Mouse (Mus musculus): ENCODE measurements around the gene Eml2.
A peak's percentile ranks its signal among the peaks of the same experiment; 100 is the strongest.

The Eml2 gene

GRCm38 (mm10) chr7:19162928-19163327 lies 13.3 kb upstream of the Eml2 start:
- DNase-seq (ENCODE audit: low read depth, low spot score) = no peak

GRCm38 (mm10) chr7:19163752-19164151 lies 12.5 kb upstream of the Eml2 start:
- DNase-seq (ENCODE audit: low read depth, low spot score) = no peak

GRCm38 (mm10) chr7:19164189-19164588 lies 12.0 kb upstream of the Eml2 start:
- no peak for DNase-seq (ENCODE audit: low read depth, low spot score)

GRCm38 (mm10) chr7:19164978-19165377 lies 11.2 kb upstream of the Eml2 start:
- DNase-seq (ENCODE audit: low read depth, low spot score) = no peak

DNA sequence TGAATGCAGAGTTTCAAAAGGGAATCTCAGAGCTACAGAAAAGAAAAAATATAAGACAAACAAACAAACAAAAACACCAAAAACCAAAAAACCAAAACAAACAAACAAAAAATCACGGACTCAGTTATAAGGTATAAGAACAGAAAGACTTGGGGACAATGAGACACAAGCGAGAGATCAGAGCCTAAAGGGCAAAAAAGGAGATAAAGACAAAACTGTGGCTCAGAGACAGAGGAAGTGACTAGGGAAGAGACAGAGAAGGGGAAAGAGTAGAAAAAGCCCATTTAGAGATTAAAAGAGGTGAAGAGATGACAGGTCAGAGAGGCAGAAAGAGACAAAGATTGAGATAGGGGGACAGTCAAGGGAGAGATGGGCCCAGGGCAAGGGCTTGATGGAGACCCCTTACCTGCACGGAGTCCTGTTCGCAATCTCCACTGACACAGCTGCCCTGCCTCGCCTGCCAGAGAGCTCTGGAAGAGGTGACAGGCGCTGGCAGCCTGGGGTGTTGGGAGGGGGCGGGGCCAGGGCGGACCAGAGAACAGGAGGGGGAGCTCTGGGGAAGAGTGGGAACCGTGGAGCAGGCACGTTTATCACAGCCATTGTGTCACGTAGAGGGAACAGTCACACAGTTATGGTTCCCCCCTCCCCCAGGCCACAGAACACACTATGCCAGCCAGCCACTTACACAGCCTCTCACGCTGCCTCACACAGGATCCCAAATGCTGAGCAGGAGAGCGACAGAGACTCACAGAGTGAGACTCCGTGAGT lies 10.4 kb upstream of the Eml2 start, which contains the start of gene Gipr:
Gene Gipr (minus strand): TSS at position 472 of the 768 bp plus-strand sequence.
- DNase-seq (ENCODE audit: low read depth, low spot score) = no peak

DNA sequence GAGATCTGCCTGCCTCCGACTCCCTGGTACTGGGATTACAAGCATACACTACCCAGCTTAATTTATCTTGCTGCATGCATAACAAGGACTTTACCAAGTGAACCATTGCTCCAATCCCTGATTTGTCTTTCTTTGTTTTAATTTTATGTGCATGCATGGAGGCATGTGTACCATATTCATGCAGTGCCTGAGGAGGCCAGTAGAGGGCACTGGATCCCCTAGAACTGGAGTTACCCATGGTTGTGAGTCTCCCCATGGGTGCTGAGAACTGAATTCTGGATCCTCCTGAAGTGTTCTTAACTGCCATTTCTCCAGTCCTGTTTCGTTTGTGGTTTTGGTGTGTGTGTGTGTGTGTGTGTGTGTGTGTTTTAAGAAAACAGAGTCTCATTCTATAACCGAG lies 9.2 kb upstream of the Eml2 start:
- no peak for DNase-seq (ENCODE audit: low read depth, low spot score)

- no peak for DNase-seq (ENCODE audit: low read depth, low spot score)
Measured at GRCm38 (mm10) chr7:19169506-19169905, 6.7 kb upstream of the Eml2 start.

GRCm38 (mm10) chr7:19170142-19170541 lies 6.1 kb upstream of the Eml2 start:
- DNase-seq (ENCODE audit: low read depth, low spot score) = peak; percentile 89

- no peak for DNase-seq (ENCODE audit: low read depth, low spot score)
Measured at GRCm38 (mm10) chr7:19171831-19172230, 4.4 kb upstream of the Eml2 start.

GRCm38 (mm10) chr7:19172874-19173273 lies 3.3 kb upstream of the Eml2 start:
- peak; percentile 69 for DNase-seq (ENCODE audit: low read depth, low spot score)

DNA sequence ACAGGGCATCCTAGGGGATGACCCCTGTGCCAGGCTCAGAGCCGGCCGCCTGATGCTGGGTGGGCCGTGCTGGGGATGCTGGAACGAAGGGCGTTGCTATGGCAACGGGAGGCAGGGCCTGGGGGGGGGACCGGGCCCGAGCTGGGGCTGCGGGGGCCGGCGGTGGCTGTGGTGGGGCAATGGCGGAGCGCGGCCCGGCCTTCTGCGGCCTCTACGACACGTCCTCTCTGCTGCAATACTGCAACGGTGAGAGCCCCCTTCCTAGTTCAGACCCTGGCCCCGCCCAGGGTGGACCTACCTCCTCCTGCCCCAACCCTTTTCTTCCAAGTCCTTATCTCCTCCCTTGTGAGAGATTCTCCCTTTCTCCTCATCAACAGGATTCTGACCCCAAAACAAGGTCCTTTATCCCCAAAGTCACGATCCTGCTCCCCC lies 311 bp downstream of the Eml2 start:
- no peak for DNase-seq (ENCODE audit: low read depth, low spot score)

DNA sequence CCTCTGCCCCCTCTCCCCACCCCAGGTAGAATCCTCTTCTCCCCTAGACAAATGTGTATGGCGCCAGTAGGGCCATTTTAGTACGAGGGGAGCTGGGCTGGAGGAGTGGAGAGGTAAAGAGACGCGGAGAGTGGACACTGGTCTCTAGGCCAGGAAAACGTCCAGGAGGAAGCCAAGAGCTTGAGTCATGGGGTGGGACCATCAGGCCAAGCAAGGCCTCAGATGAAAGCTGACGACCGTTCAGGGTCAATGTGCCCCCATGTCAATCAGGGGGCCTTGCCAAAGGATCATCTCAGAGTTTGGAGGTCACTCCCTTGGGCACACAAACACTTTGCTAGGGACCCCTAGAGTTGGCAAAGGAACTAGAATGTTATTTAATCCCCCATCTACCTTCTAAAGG lies 995 bp downstream of the Eml2 start:
- DNase-seq (ENCODE audit: low read depth, low spot score) = no peak

GRCm38 (mm10) chr7:19178035-19178434 lies 1.8 kb downstream of the Eml2 start:
- no peak for DNase-seq (ENCODE audit: low read depth, low spot score)

- no peak for DNase-seq (ENCODE audit: low read depth, low spot score)
Measured at GRCm38 (mm10) chr7:19178443-19179092, 2.3 kb downstream of the Eml2 start.

- no peak for DNase-seq (ENCODE audit: low read depth, low spot score)
Measured at GRCm38 (mm10) chr7:19179173-19179572, 3.0 kb downstream of the Eml2 start.

DNA sequence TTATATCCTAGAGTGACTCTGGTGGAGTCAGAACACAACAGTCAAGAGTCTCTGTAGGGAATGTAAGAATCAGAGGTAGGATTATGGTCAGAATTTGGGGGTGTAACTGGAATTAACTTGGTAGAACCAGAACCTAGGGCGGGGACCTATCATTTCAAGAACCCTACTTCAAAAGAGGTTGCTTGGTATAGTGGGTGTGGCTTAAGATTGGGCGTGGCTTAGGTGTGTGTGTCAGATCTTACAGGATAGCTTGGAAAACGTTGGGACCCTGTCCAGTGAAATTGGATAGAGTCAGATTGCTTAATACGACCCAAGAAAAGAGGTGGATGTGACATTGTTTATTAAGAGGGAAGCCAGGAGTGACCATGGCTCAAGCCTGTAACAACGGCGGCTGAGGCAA lies 3.7 kb downstream of the Eml2 start:
- no peak for DNase-seq (ENCODE audit: low read depth, low spot score)

DNA sequence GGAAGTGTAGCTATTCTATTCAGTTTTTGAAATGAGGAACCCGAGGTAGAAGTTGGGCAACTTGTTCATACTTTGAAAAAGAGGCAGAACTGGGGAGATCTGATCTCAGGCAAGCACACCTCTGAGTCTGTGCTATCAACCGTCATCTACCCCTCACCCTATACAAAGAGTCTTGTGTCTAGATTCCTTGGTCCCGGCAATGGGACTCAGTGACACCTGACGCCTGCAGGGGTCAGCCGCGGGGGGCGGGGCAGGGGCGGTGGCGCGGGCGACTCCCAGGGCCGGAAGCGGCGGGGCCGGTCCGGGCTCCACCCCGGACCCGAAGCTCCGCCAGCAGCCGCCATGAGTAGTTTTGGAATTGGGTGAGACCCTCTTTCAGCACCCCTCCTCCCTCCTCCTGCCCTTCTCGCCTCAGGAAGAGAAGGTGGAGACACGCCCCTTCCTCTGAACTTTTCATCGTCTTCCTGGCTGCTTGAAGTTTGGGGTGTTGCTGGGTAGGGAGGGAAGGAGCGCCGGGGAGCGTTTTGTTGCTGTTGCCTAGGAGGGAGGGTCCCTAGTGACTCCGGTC lies 4.7 kb downstream of the Eml2 start:
- no peak for DNase-seq (ENCODE audit: low read depth, low spot score)

DNA sequence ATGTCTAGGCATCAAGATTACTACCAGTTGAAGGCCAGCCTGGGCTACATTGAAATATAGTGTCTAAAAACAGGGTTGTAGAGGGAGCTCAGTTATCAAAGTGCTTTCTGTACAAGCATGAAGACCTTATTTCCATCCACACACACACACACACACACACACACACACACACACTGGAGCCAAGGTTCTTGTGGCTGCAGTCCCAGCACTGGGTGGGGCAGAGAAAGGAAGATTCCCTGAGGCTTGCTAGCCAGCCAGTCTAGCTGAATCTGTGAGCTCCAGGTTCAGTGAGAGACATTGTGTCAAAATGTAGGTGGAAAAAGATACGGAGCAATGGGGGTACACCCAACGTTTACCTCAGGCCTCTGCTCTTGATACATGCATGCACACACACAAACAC lies 8.0 kb downstream of the Eml2 start:
- no peak for DNase-seq (ENCODE audit: low read depth, low spot score)

DNA sequence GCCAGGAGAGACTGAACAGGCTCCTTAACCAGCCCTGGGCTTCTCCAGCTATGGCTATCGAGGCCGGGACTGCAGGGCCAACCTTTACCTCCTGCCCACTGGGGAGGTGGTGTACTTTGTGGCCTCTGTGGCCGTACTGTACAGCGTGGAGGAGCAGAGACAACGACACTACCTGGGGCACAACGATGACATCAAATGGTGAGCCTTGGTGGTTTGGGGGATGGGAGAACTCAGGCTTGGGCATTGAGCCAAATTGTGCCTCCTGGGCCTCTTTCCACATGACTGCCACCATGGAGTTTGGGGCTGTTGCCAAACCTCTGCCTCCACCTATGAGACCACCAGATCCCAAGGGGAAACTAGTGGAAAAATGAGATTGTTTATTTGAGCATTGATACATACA lies 8.5 kb downstream of the Eml2 start:
- no peak for DNase-seq (ENCODE audit: low read depth, low spot score)

DNA sequence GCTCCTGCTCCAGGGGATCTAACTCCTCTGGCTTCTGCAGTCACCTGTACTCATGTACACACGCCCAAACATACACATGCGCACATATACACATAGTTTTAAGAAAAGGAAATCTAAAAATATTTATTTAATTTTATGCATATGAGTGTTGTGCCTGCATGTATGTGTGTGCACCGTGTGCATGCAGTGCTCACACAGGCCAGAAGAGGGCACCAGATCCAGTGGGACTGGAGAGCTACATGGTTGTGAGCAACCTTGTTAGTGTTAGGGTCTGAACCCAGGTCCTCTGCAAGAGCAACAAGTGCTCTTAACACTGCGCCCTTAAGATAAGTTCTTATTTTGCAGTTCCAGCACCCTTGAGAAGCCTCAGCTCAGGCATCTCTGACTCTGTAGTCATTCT lies 18.5 kb downstream of the Eml2 start:
- no peak for DNase-seq (ENCODE audit: low read depth, low spot score)

DNA sequence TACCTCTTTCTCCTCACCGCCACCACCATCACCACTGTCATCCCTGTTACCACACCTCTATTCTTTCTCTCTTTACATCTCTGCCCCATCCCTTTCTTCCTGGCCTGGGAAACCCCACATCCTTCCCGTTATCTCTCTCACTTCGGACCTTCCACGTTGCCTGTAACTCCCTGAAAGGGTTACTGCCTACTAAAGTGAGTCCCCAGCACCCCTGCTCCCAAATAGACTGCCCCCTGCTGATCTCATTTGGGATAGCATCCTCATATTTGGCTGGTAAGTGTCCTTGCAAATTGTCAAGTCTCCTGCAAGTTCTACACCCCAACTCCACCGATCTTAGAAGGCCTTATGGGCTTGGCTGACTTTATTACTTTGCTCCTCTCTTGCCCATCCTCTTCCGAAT lies 20.5 kb downstream of the Eml2 start:
- no peak for DNase-seq (ENCODE audit: low read depth, low spot score)

GRCm38 (mm10) chr7:19197985-19198384 lies 21.8 kb downstream of the Eml2 start:
- no peak for DNase-seq (ENCODE audit: low read depth, low spot score)

GRCm38 (mm10) chr7:19201660-19202059 lies 25.4 kb downstream of the Eml2 start:
- no peak for DNase-seq (ENCODE audit: low read depth, low spot score)

Measured in telencephalon, adult 2 months (tissue).